Mouse (Mus musculus) CH12.LX (cell line): ENCODE measurements around the gene Ybx1. TPM values are rescaled to one million over a fixed set of nuclear protein-coding genes. Genes with fewer than 3 reads are reported as not detected.

Source experiments
- DNase-seq: peaks from one replicate; pipeline ENCODE4 v3.0.0-alpha.2; 2013; ENCODE audit errors: extremely low read depth
- H3K27ac ChIP-seq: 2 replicates; pipeline ENCODE4 v1.5.1; 2012; ENCODE audit warnings: low read depth, mild to moderate bottlenecking, control low read depth, moderate library complexity; ENCODE audit not compliant: insufficient read depth
- H3K27me3 ChIP-seq: replicated peaks from 2 replicates; pipeline ENCODE3; 2012; ENCODE audit warnings: inconsistent platforms
- H3K36me3 ChIP-seq, 2 experiments: replicated peaks in 1 of 2; 2 replicates each; pipeline versions ENCODE3 to v1.6.1; 2012; ENCODE audit warnings: inconsistent platforms in 1 of 2, low read length in 1 of 2, mild to moderate bottlenecking in 1 of 2, mixed read lengths in 1 of 2, moderate library complexity in 1 of 2; ENCODE audit not compliant: control insufficient read depth in 1 of 2, insufficient read depth in 1 of 2
- H3K4me1 ChIP-seq, 2 experiments: 2 replicates each; pipeline ENCODE4 v1.6.1; 2012; ENCODE audit warnings: inconsistent platforms in 1 of 2, moderate library complexity in 1 of 2; ENCODE audit not compliant: insufficient read depth in 2 of 2, control insufficient read depth in 1 of 2
- H3K4me2 ChIP-seq: 2 replicates; pipeline ENCODE4 v1.6.1; 2012; ENCODE audit warnings: low read depth, mild to moderate bottlenecking, control low read depth; ENCODE audit not compliant: poor library complexity, insufficient read depth, severe bottlenecking
- H3K4me3 ChIP-seq, 3 experiments: fragments of 150-350 bp in 1 of 3; sonication (generic) in 1 of 3; replicated peaks in 1 of 3; 2 replicates each; pipeline versions ENCODE3 to v1.5.1; 2011 to 2012; ENCODE audit warnings: low read depth in 2 of 3, low read length in 2 of 3, mild to moderate bottlenecking in 2 of 3, moderate library complexity in 2 of 3, control low read depth in 1 of 3, improper control_type of control experiment in 1 of 3, inconsistent platforms in 1 of 3, mixed read lengths in 1 of 3; ENCODE audit not compliant: poor library complexity in 1 of 3
- H3K79me2 ChIP-seq: replicated peaks from 2 replicates; pipeline ENCODE4 v1.6.1; 2012; ENCODE audit warnings: mild to moderate bottlenecking, moderate library complexity; ENCODE audit not compliant: control insufficient read depth, poor library complexity, insufficient read depth, severe bottlenecking; ENCODE audit errors: extremely low read depth
- H3K9ac ChIP-seq: 2 replicates; pipeline ENCODE4 v1.6.1; 2012; ENCODE audit warnings: low read depth, mild to moderate bottlenecking, control low read depth, moderate library complexity; ENCODE audit not compliant: insufficient read depth
- H3K9me3 ChIP-seq: replicated peaks from 2 replicates; pipeline ENCODE3; 2012; ENCODE audit warnings: low read length, inconsistent platforms, mixed read lengths
- BHLHE40 ChIP-seq: IDR thresholded peaks from 2 replicates; pipeline ENCODE4 v1.6.1; 2011; ENCODE audit warnings: mild to moderate bottlenecking, low read depth, low read length, improper control_type of control experiment
- CHD2 ChIP-seq: IDR thresholded peaks from 2 replicates; pipeline ENCODE4 v1.6.1; 2011; ENCODE audit warnings: low read length, improper control_type of control experiment
- E2F4 ChIP-seq: IDR thresholded peaks from 2 replicates; pipeline ENCODE4 v1.6.1; 2011; ENCODE audit warnings: low read depth, low read length, improper control_type of control experiment; ENCODE audit not compliant: insufficient replicate concordance
- ELF1 ChIP-seq: IDR thresholded peaks from 2 replicates; pipeline ENCODE4 v1.6.1; 2014; ENCODE audit warnings: low read depth, mild to moderate bottlenecking, inconsistent platforms, low read length, improper control_type of control experiment
- EP300 ChIP-seq: IDR thresholded peaks from 2 replicates; pipeline ENCODE4 v1.6.1; 2011; ENCODE audit warnings: low read length, improper control_type of control experiment
- ETS1 ChIP-seq: conservative IDR thresholded peaks from 2 replicates; pipeline ENCODE4 v1.6.1; 2012; ENCODE audit warnings: low read depth, mild to moderate bottlenecking, inconsistent platforms, low read length, improper control_type of control experiment, moderate library complexity
- GABPA ChIP-seq: IDR thresholded peaks from 2 replicates; pipeline ENCODE4 v1.6.1; 2012; ENCODE audit warnings: low read depth, low read length, improper control_type of control experiment, inconsistent platforms; ENCODE audit not compliant: insufficient replicate concordance
- IRF4 ChIP-seq: IDR thresholded peaks from 2 replicates; pipeline ENCODE4 v1.6.1; 2014; ENCODE audit warnings: low read depth, mild to moderate bottlenecking, inconsistent platforms, low read length, improper control_type of control experiment
- JUN ChIP-seq: IDR thresholded peaks from 2 replicates; pipeline ENCODE4 v1.6.1; 2011; ENCODE audit warnings: low read depth, mild to moderate bottlenecking, low read length, improper control_type of control experiment, moderate library complexity; ENCODE audit not compliant: insufficient read depth
- JUND ChIP-seq: conservative IDR thresholded peaks from 2 replicates; pipeline ENCODE4 v1.6.1; 2011; ENCODE audit warnings: low read depth, low read length, improper control_type of control experiment
- MAFK ChIP-seq: IDR thresholded peaks from 2 replicates; pipeline ENCODE4 v1.6.1; 2011; ENCODE audit warnings: low read length, improper control_type of control experiment; ENCODE audit not compliant: insufficient replicate concordance
- MAZ ChIP-seq: IDR thresholded peaks from 2 replicates; pipeline ENCODE4 v1.6.1; 2012; ENCODE audit warnings: low read depth, mild to moderate bottlenecking, inconsistent platforms, low read length, improper control_type of control experiment, moderate library complexity
- NELFE ChIP-seq: IDR thresholded peaks from 2 replicates; pipeline ENCODE4 v1.6.1; 2011; ENCODE audit warnings: low read depth, low read length, improper control_type of control experiment
- NRF1 ChIP-seq: IDR thresholded peaks from 2 replicates; pipeline ENCODE4 v1.6.1; 2014; ENCODE audit warnings: low read depth, mild to moderate bottlenecking, inconsistent platforms, low read length, improper control_type of control experiment, moderate library complexity
- PAX5 ChIP-seq: IDR thresholded peaks from 2 replicates; pipeline ENCODE4 v1.6.1; 2012; ENCODE audit warnings: low read length, inconsistent platforms, mixed read lengths
- POLR2A ChIP-seq: IDR thresholded peaks from 2 replicates; pipeline ENCODE4 v1.6.1; 2011; ENCODE audit warnings: low read depth, mild to moderate bottlenecking, improper control_type of control experiment, low read length
- POLR2AphosphoS2 ChIP-seq: IDR thresholded peaks from 2 replicates; pipeline ENCODE4 v1.6.1; 2011; ENCODE audit warnings: low read depth, low read length, improper control_type of control experiment
- RCOR1 ChIP-seq: conservative IDR thresholded peaks from 2 replicates; pipeline ENCODE4 v1.6.1; 2012; ENCODE audit warnings: low read depth, mild to moderate bottlenecking, inconsistent platforms, low read length, improper control_type of control experiment
- SMC3 ChIP-seq: IDR thresholded peaks from 2 replicates; pipeline ENCODE4 v1.6.1; 2011; ENCODE audit warnings: low read depth, low read length, improper control_type of control experiment
- TBP ChIP-seq: conservative IDR thresholded peaks from 2 replicates; pipeline ENCODE4 v1.6.1; 2011; ENCODE audit warnings: low read depth, low read length, improper control_type of control experiment
- ZMIZ1 ChIP-seq: IDR thresholded peaks from 2 replicates; pipeline ENCODE4 v1.6.1; 2012; ENCODE audit warnings: low read depth, mild to moderate bottlenecking, inconsistent platforms, low read length, improper control_type of control experiment
- ZNF384 ChIP-seq: IDR thresholded peaks from 2 replicates; pipeline ENCODE4 v1.6.1; 2012; ENCODE audit warnings: low read depth, low read length, improper control_type of control experiment, inconsistent platforms
- dilution Hi-C: fragments of 300-500 bp; cut with MboI; formaldehyde crosslinking; loops from 2 replicates; pipeline ENCODE4 v1.14.3; 2020; ENCODE audit warnings: low sequenced_read_pairs; ENCODE audit not compliant: extremely low pct_unique_long_range_greater_than_20kb, extremely low pct_ligation_motif_present
- in situ Hi-C: fragments of 300-500 bp; cut with MboI; formaldehyde crosslinking; loops from 3 replicates; pipeline ENCODE4 v1.14.3; 2019; ENCODE audit warnings: low sequenced_read_pairs, low pct_ligation_motif_present, low pct_unique_long_range_greater_than_20kb, mixed read lengths
- polyA plus RNA-seq: library from polyadenylated mRNA; unstranded; fragments of >175 nt; gene quantifications from 2 replicates; pipeline ENCODE4 v1.2.1, GENCODE M21; 2012; ENCODE audit warnings: low read depth; ENCODE audit not compliant: insufficient read length
- total RNA-seq, 2 experiments: library from RNA; depleted of rRNA; stranded (reverse); fragments of 300-350 nt in 1 of 2; fragments of >200 nt in 1 of 2; gene quantifications; 2 replicates each; pipeline ENCODE4 v1.2.3; 2012 to 2014

The Ybx1 gene
- total and polyA plus RNA-seq, 3 experiments, result 724 to 2,246 (median 901) TPM

- in situ Hi-C loops (loop anchor here (25.0 kb wide), 1 partner anchor 388 kb away; the partner anchor contains the start of gene Guca2b), dilution Hi-C loops (no loop called here)
- DNase-seq, result no peak
- no peak overlapping the region for H3K27ac ChIP-seq
- H3K9me3 ChIP-seq, result no peaks in the 10 kb centered on the region
- H3K4me1 ChIP-seq, result no peaks in the 10 kb centered on the region
- no peak overlapping the region for H3K9ac ChIP-seq
- no peaks in the 10 kb centered on the region for H3K27me3 ChIP-seq
- no peak overlapping the region for H3K4me2 ChIP-seq
- peaks cover 6% of the 10 kb centered on the region for H3K79me2 ChIP-seq
- H3K4me3 ChIP-seq, result no peak overlapping the region
- H3K36me3 ChIP-seq, result peaks cover 69 to 89% of the 10 kb centered on the region in 2 experiments
- TF ChIP-seq MAZ, result no peak
- TF ChIP-seq POLR2AphosphoS2, result 0 out of 2 replicates have a peak, but pooled peaks have one; percentile 16
- no peak for TF ChIP-seq MAFK
Observed at GRCm38 (mm10) chr4:119274627-119275026, 19.8 kb downstream of the Ybx1 start.

GRCm38 (mm10) chr4:119266606-119267005 lies 27.8 kb downstream of the Ybx1 start:
- no peak overlapping the region for H3K9ac ChIP-seq
- H3K4me3 ChIP-seq, result no peak overlapping the region
- H3K27ac ChIP-seq, result no peak overlapping the region
- no peaks in the 10 kb centered on the region for H3K9me3 ChIP-seq
- H3K4me1 ChIP-seq, result no peaks in the 10 kb centered on the region
- in situ Hi-C loops (loop anchor here (25.0 kb wide), 1 partner anchor 396 kb away; the partner anchor contains the start of gene Guca2b), dilution Hi-C loops (no loop called here)
- no peak for DNase-seq
- no peaks in the 10 kb centered on the region for H3K79me2 ChIP-seq
- H3K27me3 ChIP-seq, result no peaks in the 10 kb centered on the region
- peaks cover 10 to 24% of the 10 kb centered on the region in 2 experiments for H3K36me3 ChIP-seq
- TF ChIP-seq POLR2AphosphoS2 (no peak), BHLHE40 (no peak), RCOR1 (no peak), ETS1 (no peak), TBP (peak; percentile 67; the same call in 1 of the 2 replicates)
- no peak overlapping the region for H3K4me2 ChIP-seq

- H3K27ac ChIP-seq, result no peak overlapping the region
- H3K9ac ChIP-seq, result no peak overlapping the region
- TF ChIP-seq MAZ (no peak), POLR2AphosphoS2 (no peak), ZMIZ1 (no peak), NELFE (no peak), E2F4 (no peak), CHD2 (no peak), JUND (no peak), ZNF384 (no peak), GABPA (no peak), RCOR1 (no peak), IRF4 (no peak), JUN (no peak), PAX5 (no peak), NRF1 (no peak), POLR2A (no peak), ELF1 (no peak), SMC3 (no peak), EP300 (no peak)
- peaks cover 0 to 2% of the 10 kb centered on the region in 2 experiments for H3K36me3 ChIP-seq
- DNase-seq, result no peak
- dilution Hi-C loops, result no loop called here
- H3K4me1 ChIP-seq, result peaks cover 8 to 17% of the 10 kb centered on the region in 2 experiments
- no peak overlapping the region for H3K4me2 ChIP-seq
- no peaks in the 10 kb centered on the region for H3K9me3 ChIP-seq
- no peak overlapping the region for H3K4me3 ChIP-seq
- H3K79me2 ChIP-seq, result no peaks in the 10 kb centered on the region
- in situ Hi-C loops, result loop anchor here (25.0 kb wide), 1 partner anchor 399 kb away; the partner anchor contains the start of gene Guca2b
- no peaks in the 10 kb centered on the region for H3K27me3 ChIP-seq
Observed at GRCm38 (mm10) chr4:119263459-119263858, 30.9 kb downstream of the Ybx1 start.
